Mouse (Mus musculus): ENCODE data around the gene Dhx30. TPM values are rescaled to one million over a fixed set of nuclear protein-coding genes. Genes with fewer than 3 reads are reported as not detected.
"Not testable (repeated sequence)": the region's sequence is repeated elsewhere in the genome, so short reads cannot be mapped to it uniquely, and the experiment has no call there.

Dhx30 gene
- polyA plus RNA-seq, 1 experiment from 2014 or later = 134 TPM

DNA sequence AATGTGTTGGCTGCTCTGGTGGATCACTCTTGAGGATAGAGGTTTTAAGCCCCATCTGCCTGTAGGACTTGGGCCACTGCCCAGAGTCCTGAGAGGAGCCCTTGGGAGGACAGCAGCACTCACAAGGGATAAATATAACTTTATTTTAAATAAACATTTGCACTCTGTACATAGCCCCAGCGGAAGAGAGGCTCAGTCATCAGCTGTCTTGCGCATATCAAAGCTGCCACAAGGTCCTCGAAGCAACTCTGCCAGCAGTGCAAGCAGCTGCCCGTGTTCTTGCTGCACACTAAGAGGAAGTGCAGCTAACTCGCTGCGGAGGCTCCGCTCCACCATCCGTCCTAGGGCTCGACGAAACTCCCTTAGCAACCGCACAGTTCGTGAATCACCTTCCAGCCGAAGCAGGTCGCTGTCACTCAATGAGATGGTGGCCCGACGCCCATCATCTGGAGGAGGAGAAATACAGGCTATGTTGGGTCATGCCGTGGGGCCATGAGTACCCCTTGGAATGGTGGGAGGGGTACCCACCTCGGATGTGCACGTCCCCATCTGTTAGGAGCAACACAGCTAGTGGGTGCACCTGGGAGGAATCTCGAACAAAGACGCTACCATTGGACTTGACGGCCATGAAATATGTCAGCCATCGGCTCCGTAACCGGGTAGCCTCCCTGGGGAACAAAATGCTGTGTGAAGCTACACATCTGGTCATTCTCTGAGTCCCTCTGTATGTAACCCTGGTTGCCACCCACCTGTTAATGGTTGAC, 33.2 kb downstream of the Dhx30 start:
- H3K4me1 ChIP-seq (replicated peaks; ENCODE audit: control insufficient read depth, insufficient read depth, low read length) = no peaks in the 10 kb centered on the region; the same call in 1 of the 2 replicates
- no peaks in the 10 kb centered on the region for H3K27me3 ChIP-seq (replicated peaks; ENCODE audit: control insufficient read depth, insufficient read depth, low read length)
- H3K4me3 ChIP-seq (ENCODE audit: low read depth, low read length) = no peak overlapping the region
- ATAC-seq (replicated peaks; ENCODE audit: low FRiP score, low TSS enrichment, low read depth) (peak; percentile 30; the same call in 1 of the 2 replicates), DNase-seq (ENCODE audit: low spot score) (peak; percentile 57)
- H3K27ac ChIP-seq (ENCODE audit: low read depth) = no peak overlapping the region
- no peaks in the 10 kb centered on the region for H3K9me3 ChIP-seq (ENCODE audit: control insufficient read depth, low read length)
- WGBS = 81% methylated on average over 25 of the region's 25 CpGs
- no peak overlapping the region for H3K9ac ChIP-seq (ENCODE audit: low read length)
- H3K4me2 ChIP-seq (ENCODE audit: low read length) = no peak overlapping the region
- H3K36me3 ChIP-seq (ENCODE audit: control insufficient read depth, insufficient read depth, low read length) = peaks cover 98% of the 10 kb centered on the region

DNA sequence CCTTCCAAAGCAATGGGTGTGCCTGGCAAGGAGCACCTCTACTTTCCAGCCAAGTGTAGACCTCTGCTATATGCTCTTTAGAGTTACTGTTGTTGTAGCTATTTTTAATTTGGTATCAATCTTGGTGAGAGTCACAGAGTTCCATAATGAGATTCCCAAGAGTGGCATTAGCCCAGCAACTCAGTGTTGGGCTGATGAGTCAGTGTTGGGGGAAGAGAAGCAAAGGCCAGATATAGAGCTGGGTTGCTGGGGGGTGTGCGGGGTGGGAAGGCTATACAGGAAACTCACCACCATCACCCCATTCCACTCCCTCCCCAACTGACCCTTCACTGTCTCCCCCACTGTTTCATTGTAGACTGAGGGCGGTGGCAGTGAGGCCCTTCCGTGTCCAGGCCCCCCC, 36.6 kb downstream of the Dhx30 start:
- no peak for ATAC-seq (replicated peaks; ENCODE audit: low FRiP score, low TSS enrichment, low read depth)
- 81% methylated on average over 3 of the region's 3 CpGs for WGBS
- no peak overlapping the region for H3K27ac ChIP-seq (ENCODE audit: low read depth)
- DNase-seq (ENCODE audit: low spot score) = no peak
- no peak overlapping the region for H3K4me2 ChIP-seq (ENCODE audit: low read length)
- peaks cover 88% of the 10 kb centered on the region for H3K36me3 ChIP-seq (ENCODE audit: control insufficient read depth, insufficient read depth, low read length)
- no peaks in the 10 kb centered on the region for H3K27me3 ChIP-seq (replicated peaks; ENCODE audit: control insufficient read depth, insufficient read depth, low read length)
- H3K4me3 ChIP-seq (ENCODE audit: low read depth, low read length) = no peak overlapping the region
- no peaks in the 10 kb centered on the region; the same call in 1 of the 2 replicates for H3K4me1 ChIP-seq (replicated peaks; ENCODE audit: control insufficient read depth, insufficient read depth, low read length)
- H3K9ac ChIP-seq (ENCODE audit: low read length) = no peak overlapping the region
- H3K9me3 ChIP-seq (ENCODE audit: control insufficient read depth, low read length) = no peaks in the 10 kb centered on the region

DNA sequence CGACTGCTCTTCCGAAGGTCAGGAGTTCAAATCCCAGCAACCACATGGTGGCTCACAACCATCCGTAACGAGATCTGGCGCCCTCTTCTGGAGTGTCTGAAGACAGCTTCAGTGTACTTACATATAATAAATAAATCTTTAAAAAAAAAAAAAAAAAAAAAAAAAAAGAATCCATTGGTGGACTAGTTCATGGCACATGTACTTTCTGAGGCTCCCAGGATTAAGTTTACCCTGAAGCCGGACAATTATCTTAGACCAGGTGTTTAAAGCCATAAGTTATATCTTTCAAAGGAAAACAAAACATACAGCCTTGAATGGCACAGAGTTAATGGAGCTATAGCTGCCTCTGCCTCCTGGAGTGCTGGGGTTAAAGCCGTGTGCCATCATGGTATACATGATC, 41.2 kb downstream of the Dhx30 start:
- not testable (repeated sequence) for H3K4me2 ChIP-seq (ENCODE audit: low read length); H3K27ac ChIP-seq (ENCODE audit: low read depth); H3K9ac ChIP-seq (ENCODE audit: low read length); H3K9me3 ChIP-seq (ENCODE audit: control insufficient read depth, low read length); H3K4me3 ChIP-seq (ENCODE audit: low read depth, low read length); H3K27me3 ChIP-seq (replicated peaks; ENCODE audit: control insufficient read depth, insufficient read depth, low read length); H3K4me1 ChIP-seq (replicated peaks; ENCODE audit: control insufficient read depth, insufficient read depth, low read length); ATAC-seq (replicated peaks; ENCODE audit: low FRiP score, low TSS enrichment, low read depth); DNase-seq (ENCODE audit: low spot score)
- WGBS = 79% methylated on average over 4 of the region's 7 CpGs
- peaks cover 67% of the 10 kb centered on the region for H3K36me3 ChIP-seq (ENCODE audit: control insufficient read depth, insufficient read depth, low read length)

DNA sequence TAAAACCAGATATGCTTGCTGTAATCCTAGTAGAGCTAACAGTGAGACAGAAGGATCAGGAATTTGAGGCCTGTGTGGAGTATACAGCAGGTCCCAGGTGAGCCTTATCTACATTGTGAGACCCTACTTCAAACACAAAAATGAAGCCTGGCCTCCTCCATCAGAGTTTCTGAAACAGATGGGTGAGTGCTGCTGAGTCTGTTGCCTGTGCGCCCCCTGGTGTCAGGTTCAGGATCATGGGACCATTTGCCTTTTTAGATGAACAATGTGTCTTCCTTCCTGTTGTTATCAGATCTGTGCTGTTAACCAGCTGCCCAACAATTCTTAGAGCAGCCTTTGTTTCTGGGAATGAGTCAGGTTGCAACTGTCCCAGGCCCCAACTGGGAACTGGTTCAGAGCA, 45.8 kb downstream of the Dhx30 start:
- H3K36me3 ChIP-seq (ENCODE audit: control insufficient read depth, insufficient read depth, low read length) = peaks cover 62% of the 10 kb centered on the region
- WGBS = 0% methylated on average over 1 of the region's 1 CpGs

DNA sequence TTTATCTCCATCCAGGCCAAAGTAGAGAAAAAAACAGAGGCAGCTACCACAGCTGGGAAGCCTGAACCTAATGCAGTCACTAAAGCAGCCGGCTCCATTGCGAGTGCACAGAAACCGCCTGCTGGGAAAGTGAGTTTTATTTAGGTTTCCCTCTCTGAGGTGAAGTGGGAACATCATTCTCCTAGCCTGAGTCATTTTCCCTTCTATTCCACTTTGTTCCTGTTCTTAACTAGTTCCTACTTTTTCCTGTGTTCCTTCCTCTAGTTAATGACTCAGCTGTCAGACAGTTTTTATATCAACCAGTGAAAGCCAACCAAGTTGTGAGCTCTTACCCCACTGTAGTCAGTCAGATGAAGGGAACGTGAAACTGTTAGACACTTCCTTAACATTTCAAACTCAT, 46.6 kb downstream of the Dhx30 start:
- Histone ChIP-seq H3K27me3 (replicated peaks; ENCODE audit: control insufficient read depth, insufficient read depth, low read length) (no peaks in the 10 kb centered on the region), H3K4me1 (replicated peaks; ENCODE audit: control insufficient read depth, insufficient read depth, low read length) (no peaks in the 10 kb centered on the region), H3K9ac (ENCODE audit: low read length) (no peak overlapping the region), H3K4me3 (ENCODE audit: low read depth, low read length) (no peak overlapping the region), H3K4me2 (ENCODE audit: low read length) (no peak overlapping the region), H3K9me3 (ENCODE audit: control insufficient read depth, low read length) (no peaks in the 10 kb centered on the region), H3K27ac (ENCODE audit: low read depth) (no peak overlapping the region), H3K36me3 (ENCODE audit: control insufficient read depth, insufficient read depth, low read length) (peaks cover 59% of the 10 kb centered on the region)
- DNase-seq (ENCODE audit: low spot score) = no peak
- ATAC-seq (replicated peaks; ENCODE audit: low FRiP score, low TSS enrichment, low read depth) = no peak
- 66% methylated on average over 4 of the region's 4 CpGs for WGBS

More for the DNA sequence above, 45.8 kb downstream of the Dhx30 start:
- H3K9me3 ChIP-seq (ENCODE audit: control insufficient read depth, low read length) = no peaks in the 10 kb centered on the region
- no peak overlapping the region for H3K4me3 ChIP-seq (ENCODE audit: low read depth, low read length)
- DNase-seq (ENCODE audit: low spot score) (peak; percentile 87), ATAC-seq (replicated peaks; ENCODE audit: low FRiP score, low TSS enrichment, low read depth) (0 out of 2 replicates have a peak, but pooled peaks have one; percentile 12)
- no peak overlapping the region for H3K4me2 ChIP-seq (ENCODE audit: low read length)
- H3K27me3 ChIP-seq (replicated peaks; ENCODE audit: control insufficient read depth, insufficient read depth, low read length) = no peaks in the 10 kb centered on the region
- no peak overlapping the region for H3K27ac ChIP-seq (ENCODE audit: low read depth)
- no peaks in the 10 kb centered on the region for H3K4me1 ChIP-seq (replicated peaks; ENCODE audit: control insufficient read depth, insufficient read depth, low read length)
- H3K9ac ChIP-seq (ENCODE audit: low read length) = no peak overlapping the region

DNA sequence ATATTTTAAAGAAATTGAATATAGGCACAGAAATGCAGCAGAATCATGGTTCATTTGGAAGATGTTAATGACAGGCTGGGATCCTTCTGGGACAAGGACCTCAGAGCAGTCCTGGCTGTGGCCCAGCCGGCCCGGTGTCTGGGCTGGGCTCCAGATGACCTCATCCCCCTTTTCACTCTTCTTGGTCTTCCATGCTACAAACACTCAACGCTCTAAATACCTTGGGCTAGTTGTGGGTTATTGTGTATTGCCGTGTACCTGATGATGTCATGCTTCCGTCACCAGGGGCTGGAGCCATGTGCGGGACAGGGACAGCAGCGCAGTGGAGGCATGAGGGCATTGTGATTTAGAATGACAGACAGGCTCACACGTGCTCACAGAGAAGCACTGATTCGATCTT, 47.3 kb downstream of the Dhx30 start:
- H3K4me3 ChIP-seq (ENCODE audit: low read depth, low read length) = no peak overlapping the region
- H3K27me3 ChIP-seq (replicated peaks; ENCODE audit: control insufficient read depth, insufficient read depth, low read length) = no peaks in the 10 kb centered on the region
- no peaks in the 10 kb centered on the region for H3K9me3 ChIP-seq (ENCODE audit: control insufficient read depth, low read length)
- H3K27ac ChIP-seq (ENCODE audit: low read depth) = no peak overlapping the region
- ATAC-seq (replicated peaks; ENCODE audit: low FRiP score, low TSS enrichment, low read depth) (no peak), DNase-seq (ENCODE audit: low spot score) (no peak)
- 74% methylated on average over 9 of the region's 9 CpGs for WGBS
- H3K4me1 ChIP-seq (replicated peaks; ENCODE audit: control insufficient read depth, insufficient read depth, low read length) = no peaks in the 10 kb centered on the region
- H3K9ac ChIP-seq (ENCODE audit: low read length) = no peak overlapping the region
- no peak overlapping the region for H3K4me2 ChIP-seq (ENCODE audit: low read length)
- peaks cover 59% of the 10 kb centered on the region for H3K36me3 ChIP-seq (ENCODE audit: control insufficient read depth, insufficient read depth, low read length)

DNA sequence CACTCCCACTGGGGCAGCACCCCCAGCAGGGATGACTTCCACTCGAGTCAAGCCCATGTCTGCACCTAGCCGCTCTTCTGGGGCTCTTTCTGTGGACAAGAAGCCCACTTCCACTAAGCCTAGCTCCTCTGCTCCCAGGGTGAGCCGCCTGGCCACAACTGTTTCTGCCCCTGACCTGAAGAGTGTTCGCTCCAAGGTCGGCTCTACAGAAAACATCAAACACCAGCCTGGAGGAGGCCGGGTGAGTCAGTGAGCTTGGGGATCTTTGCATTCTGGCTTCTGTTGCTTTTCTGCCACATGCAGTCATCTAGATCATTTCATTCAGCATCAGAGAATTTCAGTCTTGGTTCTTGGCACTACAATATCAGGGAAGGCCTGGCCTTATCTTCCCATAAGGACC, 48.9 kb downstream of the Dhx30 start:
- no peaks in the 10 kb centered on the region for H3K9me3 ChIP-seq (ENCODE audit: control insufficient read depth, low read length)
- DNase-seq (ENCODE audit: low spot score) (no peak), ATAC-seq (replicated peaks; ENCODE audit: low FRiP score, low TSS enrichment, low read depth) (no peak)
- H3K4me1 ChIP-seq (replicated peaks; ENCODE audit: control insufficient read depth, insufficient read depth, low read length) = no peaks in the 10 kb centered on the region
- no peak overlapping the region for H3K4me3 ChIP-seq (ENCODE audit: low read depth, low read length)
- 90% methylated on average over 6 of the region's 6 CpGs for WGBS
- H3K4me2 ChIP-seq (ENCODE audit: low read length) = no peak overlapping the region
- H3K36me3 ChIP-seq (ENCODE audit: control insufficient read depth, insufficient read depth, low read length) = peaks cover 59% of the 10 kb centered on the region
- H3K27ac ChIP-seq (ENCODE audit: low read depth) = no peak overlapping the region
- no peak overlapping the region for H3K9ac ChIP-seq (ENCODE audit: low read length)
- H3K27me3 ChIP-seq (replicated peaks; ENCODE audit: control insufficient read depth, insufficient read depth, low read length) = no peaks in the 10 kb centered on the region

DNA sequence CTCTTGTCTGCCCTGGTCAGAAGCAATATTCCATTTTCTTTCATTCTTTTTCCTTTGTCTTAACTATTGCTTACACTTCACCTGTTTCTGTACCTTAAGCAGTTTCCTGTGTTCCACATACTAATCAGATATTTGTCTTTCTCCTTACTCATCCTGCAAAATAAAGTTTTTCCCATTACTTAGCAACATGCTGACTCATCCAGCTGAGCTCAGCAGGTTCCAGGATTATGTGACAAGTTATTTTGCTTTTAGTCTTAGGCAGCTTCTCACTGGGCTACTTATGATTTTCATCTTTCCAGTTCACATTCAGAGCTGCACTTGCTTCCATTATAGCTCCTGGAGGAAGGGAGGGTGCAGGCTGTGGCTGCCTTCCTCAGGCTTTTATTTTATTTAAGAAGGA, 53.0 kb downstream of the Dhx30 start:
- H3K27me3 ChIP-seq (replicated peaks; ENCODE audit: control insufficient read depth, insufficient read depth, low read length) = no peaks in the 10 kb centered on the region
- no peak for ATAC-seq (replicated peaks; ENCODE audit: low FRiP score, low TSS enrichment, low read depth)

DNA sequence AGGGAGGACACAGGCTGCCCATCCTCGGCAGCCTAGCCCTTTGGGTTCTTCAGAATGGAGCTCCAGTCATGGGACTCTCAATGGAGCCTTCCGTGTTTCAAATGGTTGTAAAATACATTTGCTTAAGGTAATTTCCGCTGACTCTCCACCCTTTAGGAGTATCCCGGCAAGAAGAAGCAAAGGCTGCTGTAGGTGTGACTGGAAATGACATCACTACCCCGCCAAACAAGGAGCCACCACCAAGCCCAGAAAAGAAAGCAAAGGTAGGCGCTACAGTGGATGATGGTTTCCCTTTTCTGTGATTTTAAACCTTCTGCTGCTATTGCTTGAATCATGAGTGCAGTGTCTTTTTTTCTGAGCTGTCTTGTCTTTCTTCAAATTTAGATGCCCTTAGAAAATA, 54.8 kb downstream of the Dhx30 start:
- no peaks in the 10 kb centered on the region for H3K27me3 ChIP-seq (replicated peaks; ENCODE audit: control insufficient read depth, insufficient read depth, low read length)
- WGBS = 90% methylated on average over 6 of the region's 6 CpGs
- no peak overlapping the region for H3K27ac ChIP-seq (ENCODE audit: low read depth)
- DNase-seq (ENCODE audit: low spot score) (no peak), ATAC-seq (replicated peaks; ENCODE audit: low FRiP score, low TSS enrichment, low read depth) (no peak)
- no peak overlapping the region for H3K4me3 ChIP-seq (ENCODE audit: low read depth, low read length)
- H3K4me1 ChIP-seq (replicated peaks; ENCODE audit: control insufficient read depth, insufficient read depth, low read length) = no peaks in the 10 kb centered on the region
- peaks cover 18% of the 10 kb centered on the region for H3K36me3 ChIP-seq (ENCODE audit: control insufficient read depth, insufficient read depth, low read length)
- H3K9ac ChIP-seq (ENCODE audit: low read length) = no peak overlapping the region
- no peak overlapping the region for H3K4me2 ChIP-seq (ENCODE audit: low read length)
- no peaks in the 10 kb centered on the region for H3K9me3 ChIP-seq (ENCODE audit: control insufficient read depth, low read length)

More for the DNA sequence above, 53.0 kb downstream of the Dhx30 start:
- no peaks in the 10 kb centered on the region for H3K9me3 ChIP-seq (ENCODE audit: control insufficient read depth, low read length)
- H3K4me2 ChIP-seq (ENCODE audit: low read length) = no peak overlapping the region
- H3K9ac ChIP-seq (ENCODE audit: low read length) = no peak overlapping the region
- H3K27ac ChIP-seq (ENCODE audit: low read depth) = no peak overlapping the region
- H3K4me3 ChIP-seq (ENCODE audit: low read depth, low read length) = no peak overlapping the region
- no peaks in the 10 kb centered on the region for H3K4me1 ChIP-seq (replicated peaks; ENCODE audit: control insufficient read depth, insufficient read depth, low read length)
- DNase-seq (ENCODE audit: low spot score) = no peak
- peaks cover 36% of the 10 kb centered on the region for H3K36me3 ChIP-seq (ENCODE audit: control insufficient read depth, insufficient read depth, low read length)

Measured in intestine, embryonic 14.5 days (tissue).